ENCODE assay signal across 7 mouse cellular contexts in the genomic region with DNA sequence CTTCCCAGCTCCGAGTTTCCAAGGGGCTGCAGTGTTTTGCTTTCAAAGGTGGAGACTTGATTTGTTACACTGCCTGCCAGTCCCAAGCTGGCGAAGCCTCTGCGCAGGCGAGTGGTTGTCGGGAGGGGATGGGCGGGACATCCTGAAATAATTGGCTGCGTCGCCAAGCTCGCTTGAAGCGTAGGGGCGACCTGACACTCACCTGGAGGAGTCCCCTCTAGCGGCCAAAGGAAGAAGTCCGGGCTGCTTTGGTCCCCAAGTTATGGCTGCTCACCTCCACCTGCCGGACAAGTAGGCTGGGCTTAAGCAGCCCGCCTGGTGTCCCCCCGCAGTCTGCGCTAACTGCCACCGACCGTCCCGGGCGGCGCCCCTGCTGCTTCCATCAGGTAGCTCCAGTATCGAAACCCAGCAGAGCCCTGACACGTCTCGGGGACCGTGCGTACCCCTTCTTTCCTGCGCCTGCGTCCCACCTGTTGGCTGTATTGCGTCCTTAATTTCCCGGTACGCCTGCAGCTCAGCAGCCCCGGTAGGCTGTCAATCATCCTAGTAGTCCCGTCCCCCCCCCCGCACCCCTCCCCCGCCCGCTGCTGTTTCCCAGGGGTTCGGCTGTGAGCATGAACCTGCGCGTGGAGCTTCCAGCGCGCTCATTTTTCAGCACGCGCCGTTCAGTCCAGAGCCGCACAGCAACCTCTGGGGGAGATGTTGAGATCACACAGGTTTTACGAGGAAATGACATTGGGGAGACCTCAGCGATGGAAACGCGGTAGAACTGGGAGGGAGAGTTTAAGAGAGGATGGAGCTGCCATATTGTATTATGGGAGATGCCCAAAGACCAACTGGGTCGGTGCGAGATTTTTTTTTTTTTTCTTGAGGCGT. TPM values are rescaled to one million over a fixed set of nuclear protein-coding genes. Genes with fewer than 3 reads are reported as not detected.
A peak's percentile ranks its signal among the peaks of the same experiment; 100 is the strongest.
DNase-seq lines count a peak whose midpoint lies in the region; ATAC-seq and TF ChIP-seq lines count a peak whose summit lies in the region.

A gene (plus strand): TSS at position 270 of the 876 bp plus-strand sequence.
A gene (minus strand): TSS at position 518 of the 876 bp plus-strand sequence.

- H3K27ac ChIP-seq in embryonic facial prominence, embryonic 13.5 days, result 0 out of 2 replicates have a peak within 1 kb of the TSS, but pooled peaks have one; percentile 39
- peak within 1 kb of the TSS; percentile 77 for H3K27ac ChIP-seq in kidney, adult 2 months (ENCODE audit: insufficient read depth, low read depth, low read length)
- no peak within 1 kb of the TSS for H3K27ac ChIP-seq in limb, embryonic 12.5 days
- H3K27ac ChIP-seq in midbrain, embryonic 15.5 days, result peak within 1 kb of the TSS; percentile 75

- WGBS in embryonic facial prominence, embryonic 13.5 days, result under 1% methylated on average over 53 of the region's 53 CpGs
- under 1% methylated on average over 53 of the region's 53 CpGs for WGBS in kidney, adult 2 months
- under 1% methylated on average over 53 of the region's 53 CpGs for WGBS in limb, embryonic 12.5 days
- WGBS in midbrain, embryonic 15.5 days, result under 1% methylated on average over 53 of the region's 53 CpGs

- no peaks in the 10 kb centered on the region for H3K36me3 ChIP-seq in embryonic facial prominence, embryonic 13.5 days
- no peaks in the 10 kb centered on the region; the same call in 1 of the 2 replicates for H3K36me3 ChIP-seq in kidney, adult 2 months (ENCODE audit: control insufficient read depth, insufficient read depth, low read length)
- peaks cover 4% of the 10 kb centered on the region; the same call in 1 of the 2 replicates for H3K36me3 ChIP-seq in limb, embryonic 12.5 days
- 0 out of 2 replicates have a peak, but pooled peaks cover 2% of the 10 kb centered on the region for H3K36me3 ChIP-seq in midbrain, embryonic 15.5 days (replicated peaks)

- peak within 1 kb of the TSS; percentile 67 for H3K9ac ChIP-seq in embryonic facial prominence, embryonic 13.5 days
- H3K9ac ChIP-seq in limb, embryonic 12.5 days (replicated peaks), result peak within 1 kb of the TSS; percentile 58
- H3K9ac ChIP-seq in midbrain, embryonic 15.5 days, result peak within 1 kb of the TSS; percentile 52

- H3K4me2 ChIP-seq in embryonic facial prominence, embryonic 13.5 days, result peak within 1 kb of the TSS; percentile 93
- peak within 1 kb of the TSS; percentile 97 for H3K4me2 ChIP-seq in limb, embryonic 12.5 days
- peak within 1 kb of the TSS; percentile 89 for H3K4me2 ChIP-seq in midbrain, embryonic 15.5 days

- peaks cover 14% of the 10 kb centered on the region for H3K4me1 ChIP-seq in embryonic facial prominence, embryonic 13.5 days
- H3K4me1 ChIP-seq in kidney, adult 2 months (ENCODE audit: control insufficient read depth, insufficient read depth, low read length), result peaks cover 7% of the 10 kb centered on the region; the same call in 1 of the 2 replicates
- peaks cover 18% of the 10 kb centered on the region for H3K4me1 ChIP-seq in limb, embryonic 12.5 days (replicated peaks)
- peaks cover 14% of the 10 kb centered on the region for H3K4me1 ChIP-seq in midbrain, embryonic 15.5 days

- TF ChIP-seq CTCF in kidney, adult 2 months (conservative IDR thresholded peaks at IDR 0.05; ENCODE audit: insufficient read depth, insufficient read length, low read depth, low read length), result peak; percentile 68

- DNase-seq in adrenal gland, postnatal 36 days, result peak; percentile 90 to 93
- peak; percentile 95 to 96 for DNase-seq in heart, adult 18-20 months
- peak; percentile 98 for DNase-seq in kidney, adult 2 months
- DNase-seq in spleen, postnatal 10 days (ENCODE audit: low spot score in 2 of 2), result peak; percentile 83 to 89

- peak within 1 kb of the TSS; percentile 75 for H3K4me3 ChIP-seq in embryonic facial prominence, embryonic 13.5 days
- peak within 1 kb of the TSS; percentile 78 for H3K4me3 ChIP-seq in kidney, adult 2 months (ENCODE audit: insufficient read depth, low read depth, low read length)
- H3K4me3 ChIP-seq in limb, embryonic 12.5 days (replicated peaks), result peak within 1 kb of the TSS; percentile 63
- H3K4me3 ChIP-seq in midbrain, embryonic 15.5 days, result peak within 1 kb of the TSS; percentile 77

- ATAC-seq in embryonic facial prominence, embryonic 13.5 days (ENCODE audit: insufficient number of reproducible peaks, insufficient read depth, low FRiP score, low TSS enrichment, low read depth), result peak; percentile 92
- ATAC-seq in limb, embryonic 12.5 days (ENCODE audit: insufficient number of reproducible peaks, insufficient read depth, low FRiP score, low TSS enrichment, low read depth), result peak; percentile 96
- peak; percentile 98 for ATAC-seq in midbrain, embryonic 15.5 days (replicated peaks)

- no peaks in the 10 kb centered on the region for H3K9me3 ChIP-seq in embryonic facial prominence, embryonic 13.5 days
- H3K9me3 ChIP-seq in limb, embryonic 12.5 days, result no peaks in the 10 kb centered on the region
- no peaks in the 10 kb centered on the region for H3K9me3 ChIP-seq in midbrain, embryonic 15.5 days

- TF ChIP-seq POLR2A in kidney, adult 2 months (IDR thresholded peaks at IDR 0.05; ENCODE audit: low read depth, low read length), result peak; percentile 34

- H3K27me3 ChIP-seq in embryonic facial prominence, embryonic 13.5 days, result peaks cover 9% of the 10 kb centered on the region
- H3K27me3 ChIP-seq in kidney, adult 2 months (replicated peaks; ENCODE audit: control insufficient read depth, insufficient read depth, low read length), result no peaks in the 10 kb centered on the region
- H3K27me3 ChIP-seq in limb, embryonic 12.5 days, result peaks cover 21% of the 10 kb centered on the region; the same call in 1 of the 2 replicates
- H3K27me3 ChIP-seq in midbrain, embryonic 15.5 days (replicated peaks), result no peaks in the 10 kb centered on the region

RNA-seq across cellular contexts. Expression of the first gene that starts in this region (rescaled TPM):
- under 1 TPM; 0.36 to 0.40 TPM for total RNA-seq in adrenal gland, postnatal 36 days (2021)
- polyA plus RNA-seq in embryonic facial prominence, embryonic 13.5 days (2015; fragmentation: Nextera tagmentation; extraction: Ambion mirVana), result 0.21 TPM in 1 of 2 replicates, not detected in the other
- total RNA-seq in heart, adult 18-20 months (2021), result 1 to 10 TPM in 1 of 2 experiments, not detected in 1; 1.0 TPM
- 0.24 and 0.41 TPM in 2 replicates for polyA plus RNA-seq in kidney, adult 2 months (2012; rRNA removed)
- polyA plus RNA-seq in limb, embryonic 12.5 days (2016; fragmentation: Nextera tagmentation; extraction: Ambion mirVana), result 0.09 and 0.21 TPM in 2 replicates
- 0.36 and 0.59 TPM in 2 replicates for polyA plus RNA-seq in midbrain, embryonic 15.5 days (2015; fragmentation: Nextera tagmentation; extraction: Ambion mirVana)

RNA-seq across cellular contexts. Expression of the second gene that starts in this region (rescaled TPM):
- total RNA-seq in adrenal gland, postnatal 36 days (2021), result 10 to 100 TPM; 11.3 to 21.9 TPM
- polyA plus RNA-seq in embryonic facial prominence, embryonic 13.5 days (2015; fragmentation: Nextera tagmentation; extraction: Ambion mirVana), result 2.3 and 3.5 TPM in 2 replicates
- total RNA-seq in heart, adult 18-20 months (2021), result 10 to 100 TPM; 35.0 to 37.0 TPM
- 31.0 and 38.8 TPM in 2 replicates for polyA plus RNA-seq in kidney, adult 2 months (2012; rRNA removed)
- polyA plus RNA-seq in limb, embryonic 12.5 days (2016; fragmentation: Nextera tagmentation; extraction: Ambion mirVana), result 3.1 and 3.5 TPM in 2 replicates
- polyA plus RNA-seq in midbrain, embryonic 15.5 days (2015; fragmentation: Nextera tagmentation; extraction: Ambion mirVana), result 10.7 and 13.1 TPM in 2 replicates
